Mouse (Mus musculus): ENCODE results near the gene Exoc3l4. TPM values are rescaled to one million over a fixed set of nuclear protein-coding genes. Genes with fewer than 3 reads are reported as not detected.

Gene Exoc3l4
- 42.9 and 50.5 TPM in 2 replicates for polyA plus RNA-seq (2012; rRNA removed)

GRCm38 (mm10) chr12:111416921-111417779 lies at the start of gene Exoc3l4:
Gene Exoc3l4 (plus strand): TSS chr12:111417017.
- no peaks in the 10 kb centered on the region for H3K36me3 ChIP-seq (ENCODE audit: control insufficient read depth, insufficient read depth, low read length)
- peak within 1 kb of the TSS; percentile 57; the same call in 1 of the 2 replicates for H3K27ac ChIP-seq (ENCODE audit: insufficient read depth, low read depth, low read length)
- peak within 1 kb of the TSS; percentile 57 for H3K4me3 ChIP-seq (ENCODE audit: insufficient read depth, low read depth, low read length)
- no peaks in the 10 kb centered on the region for H3K4me1 ChIP-seq (ENCODE audit: control insufficient read depth, insufficient read depth, low read length)
- peak; percentile 65 for DNase-seq
- TF ChIP-seq CTCF (conservative IDR thresholded peaks at IDR 0.05; ENCODE audit: insufficient read depth, insufficient read length, low read depth, low read length): no peak
- no peak for TF ChIP-seq POLR2A (IDR thresholded peaks at IDR 0.05; ENCODE audit: low read depth, low read length)
- H3K27me3 ChIP-seq (replicated peaks; ENCODE audit: control insufficient read depth, insufficient read depth, low read length): no peaks in the 10 kb centered on the region
- 9% methylated on average over 17 of the region's 17 CpGs for WGBS

- no peak overlapping the region for H3K27ac ChIP-seq (ENCODE audit: insufficient read depth, low read depth, low read length)
- TF ChIP-seq POLR2A (IDR thresholded peaks at IDR 0.05; ENCODE audit: low read depth, low read length) (no peak), CTCF (conservative IDR thresholded peaks at IDR 0.05; ENCODE audit: insufficient read depth, insufficient read length, low read depth, low read length) (no peak)
- 36% methylated on average over 7 of the region's 7 CpGs for WGBS
- peaks cover 43% of the 10 kb centered on the region for H3K4me1 ChIP-seq (ENCODE audit: control insufficient read depth, insufficient read depth, low read length)
- no peak for DNase-seq
- H3K4me3 ChIP-seq (ENCODE audit: insufficient read depth, low read depth, low read length): no peak overlapping the region
- no peaks in the 10 kb centered on the region for H3K36me3 ChIP-seq (ENCODE audit: control insufficient read depth, insufficient read depth, low read length)
- no peaks in the 10 kb centered on the region for H3K27me3 ChIP-seq (replicated peaks; ENCODE audit: control insufficient read depth, insufficient read depth, low read length)
Observed at GRCm38 (mm10) chr12:111367065-111367464, 49.8 kb upstream of the Exoc3l4 start.

GRCm38 (mm10) chr12:111370249-111370648 lies 46.6 kb upstream of the Exoc3l4 start:
- no peaks in the 10 kb centered on the region for H3K36me3 ChIP-seq (ENCODE audit: control insufficient read depth, insufficient read depth, low read length)
- WGBS: 63% methylated on average over 4 of the region's 4 CpGs
- H3K4me1 ChIP-seq (ENCODE audit: control insufficient read depth, insufficient read depth, low read length): peaks cover 37% of the 10 kb centered on the region
- DNase-seq: no peak
- no peak overlapping the region for H3K27ac ChIP-seq (ENCODE audit: insufficient read depth, low read depth, low read length)
- TF ChIP-seq CTCF (conservative IDR thresholded peaks at IDR 0.05; ENCODE audit: insufficient read depth, insufficient read length, low read depth, low read length): no peak
- no peak overlapping the region for H3K4me3 ChIP-seq (ENCODE audit: insufficient read depth, low read depth, low read length)
- H3K27me3 ChIP-seq (replicated peaks; ENCODE audit: control insufficient read depth, insufficient read depth, low read length): no peaks in the 10 kb centered on the region

GRCm38 (mm10) chr12:111371905-111372304 lies 44.9 kb upstream of the Exoc3l4 start:
- DNase-seq: peak; percentile 50
- 69% methylated on average over 7 of the region's 7 CpGs for WGBS

GRCm38 (mm10) chr12:111373411-111373810 lies 43.4 kb upstream of the Exoc3l4 start:
- no peaks in the 10 kb centered on the region for H3K27me3 ChIP-seq (replicated peaks; ENCODE audit: control insufficient read depth, insufficient read depth, low read length)
- H3K4me1 ChIP-seq (ENCODE audit: control insufficient read depth, insufficient read depth, low read length): peaks cover 27% of the 10 kb centered on the region
- TF ChIP-seq CTCF (conservative IDR thresholded peaks at IDR 0.05; ENCODE audit: insufficient read depth, insufficient read length, low read depth, low read length) (no peak), POLR2A (IDR thresholded peaks at IDR 0.05; ENCODE audit: low read depth, low read length) (no peak)
- H3K4me3 ChIP-seq (ENCODE audit: insufficient read depth, low read depth, low read length): no peak overlapping the region
- WGBS: 35% methylated on average over 6 of the region's 6 CpGs
- no peak overlapping the region for H3K27ac ChIP-seq (ENCODE audit: insufficient read depth, low read depth, low read length)
- H3K36me3 ChIP-seq (ENCODE audit: control insufficient read depth, insufficient read depth, low read length): no peaks in the 10 kb centered on the region
- peak; percentile 65 for DNase-seq

More at GRCm38 (mm10) chr12:111371905-111372304, 44.9 kb upstream of the Exoc3l4 start:
- Histone ChIP-seq H3K4me1 (ENCODE audit: control insufficient read depth, insufficient read depth, low read length) (peaks cover 38% of the 10 kb centered on the region), H3K36me3 (ENCODE audit: control insufficient read depth, insufficient read depth, low read length) (no peaks in the 10 kb centered on the region), H3K27ac (ENCODE audit: insufficient read depth, low read depth, low read length) (no peak overlapping the region), H3K4me3 (ENCODE audit: insufficient read depth, low read depth, low read length) (no peak overlapping the region), H3K27me3 (replicated peaks; ENCODE audit: control insufficient read depth, insufficient read depth, low read length) (no peaks in the 10 kb centered on the region)
- TF ChIP-seq POLR2A (IDR thresholded peaks at IDR 0.05; ENCODE audit: low read depth, low read length): no peak
- TF ChIP-seq CTCF (conservative IDR thresholded peaks at IDR 0.05; ENCODE audit: insufficient read depth, insufficient read length, low read depth, low read length): no peak

GRCm38 (mm10) chr12:111374727-111375126 lies 42.1 kb upstream of the Exoc3l4 start:
- H3K4me1 ChIP-seq (ENCODE audit: control insufficient read depth, insufficient read depth, low read length): peaks cover 25% of the 10 kb centered on the region
- WGBS: 34% methylated on average over 10 of the region's 10 CpGs
- peak overlapping the region; percentile 20; the same call in 1 of the 2 replicates for H3K27ac ChIP-seq (ENCODE audit: insufficient read depth, low read depth, low read length)
- TF ChIP-seq CTCF (conservative IDR thresholded peaks at IDR 0.05; ENCODE audit: insufficient read depth, insufficient read length, low read depth, low read length): no peak
- TF ChIP-seq POLR2A (IDR thresholded peaks at IDR 0.05; ENCODE audit: low read depth, low read length): no peak
- no peak for DNase-seq
- H3K36me3 ChIP-seq (ENCODE audit: control insufficient read depth, insufficient read depth, low read length): no peaks in the 10 kb centered on the region
- H3K27me3 ChIP-seq (replicated peaks; ENCODE audit: control insufficient read depth, insufficient read depth, low read length): no peaks in the 10 kb centered on the region
- H3K4me3 ChIP-seq (ENCODE audit: insufficient read depth, low read depth, low read length): no peak overlapping the region

GRCm38 (mm10) chr12:111375559-111375958 lies 41.3 kb upstream of the Exoc3l4 start:
- peak overlapping the region; percentile 78 for H3K27ac ChIP-seq (ENCODE audit: insufficient read depth, low read depth, low read length)
- 5% methylated on average over 12 of the region's 12 CpGs for WGBS
- TF ChIP-seq POLR2A (IDR thresholded peaks at IDR 0.05; ENCODE audit: low read depth, low read length): no peak
- no peak for TF ChIP-seq CTCF (conservative IDR thresholded peaks at IDR 0.05; ENCODE audit: insufficient read depth, insufficient read length, low read depth, low read length)
- H3K4me1 ChIP-seq (ENCODE audit: control insufficient read depth, insufficient read depth, low read length): peaks cover 25% of the 10 kb centered on the region
- DNase-seq: no peak
- no peaks in the 10 kb centered on the region for H3K27me3 ChIP-seq (replicated peaks; ENCODE audit: control insufficient read depth, insufficient read depth, low read length)
- H3K4me3 ChIP-seq (ENCODE audit: insufficient read depth, low read depth, low read length): peak overlapping the region; percentile 99
- H3K36me3 ChIP-seq (ENCODE audit: control insufficient read depth, insufficient read depth, low read length): no peaks in the 10 kb centered on the region

Data from kidney, adult 2 months (tissue).